Mouse (Mus musculus) spleen, adult 18-20 months (tissue): Measurements from ENCODE around the gene P4hb.
A peak's percentile ranks its signal among the peaks of the same experiment; 100 is the strongest.

ENCODE experiments used
- DNase-seq, 2 experiments: peaks; one replicate each; pipeline ENCODE4 v3.0.0; 2022; ENCODE audit warnings: mixed read lengths in 2 of 2

Gene P4hb

GRCm38 (mm10) chr11:120572752-120573584 lies at the start of gene P4hb:
P4hb (minus strand) TSS chr11:120573253.
- DNase-seq: peak; percentile 99

DNA sequence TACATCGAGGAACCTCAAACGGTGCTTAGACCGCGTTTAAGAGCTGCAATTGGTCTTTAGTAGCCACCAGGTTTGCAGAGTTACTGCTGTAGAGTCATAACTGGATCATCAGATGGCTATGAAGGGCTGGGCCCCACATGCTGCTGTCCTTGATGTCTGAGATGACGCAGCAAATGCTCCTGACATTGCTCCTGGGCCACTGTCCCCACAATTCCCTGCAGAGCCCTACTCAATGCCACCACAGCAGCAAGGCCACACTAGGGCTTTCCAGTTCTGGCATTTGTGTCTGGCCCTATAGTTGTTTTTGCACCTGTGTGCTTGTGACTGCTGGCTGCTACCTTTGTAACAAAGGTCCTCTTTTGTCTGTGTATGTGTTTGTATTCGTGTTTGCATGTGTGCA lies 49.8 kb upstream of the P4hb start:
- DNase-seq: no peak

DNA sequence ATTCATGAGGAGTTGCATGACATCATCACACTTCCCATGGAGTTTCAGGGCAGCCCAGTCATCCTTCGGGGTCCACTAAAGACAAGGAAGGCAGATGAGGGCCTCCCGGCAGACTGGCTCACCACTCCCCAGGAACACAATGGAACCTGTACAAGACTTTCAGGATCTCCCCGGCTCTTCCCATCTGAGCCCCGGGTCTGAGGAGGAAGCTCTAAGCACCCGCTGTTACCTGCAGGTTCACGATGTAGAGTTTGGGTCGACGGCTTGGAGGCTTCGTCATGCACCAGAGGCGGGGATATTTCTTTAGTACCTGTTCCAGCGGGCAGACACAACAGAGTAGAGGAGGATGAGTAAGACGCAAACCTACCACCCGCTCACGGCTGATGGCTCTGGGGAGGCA lies 47.1 kb upstream of the P4hb start:
- no peak for DNase-seq

DNA sequence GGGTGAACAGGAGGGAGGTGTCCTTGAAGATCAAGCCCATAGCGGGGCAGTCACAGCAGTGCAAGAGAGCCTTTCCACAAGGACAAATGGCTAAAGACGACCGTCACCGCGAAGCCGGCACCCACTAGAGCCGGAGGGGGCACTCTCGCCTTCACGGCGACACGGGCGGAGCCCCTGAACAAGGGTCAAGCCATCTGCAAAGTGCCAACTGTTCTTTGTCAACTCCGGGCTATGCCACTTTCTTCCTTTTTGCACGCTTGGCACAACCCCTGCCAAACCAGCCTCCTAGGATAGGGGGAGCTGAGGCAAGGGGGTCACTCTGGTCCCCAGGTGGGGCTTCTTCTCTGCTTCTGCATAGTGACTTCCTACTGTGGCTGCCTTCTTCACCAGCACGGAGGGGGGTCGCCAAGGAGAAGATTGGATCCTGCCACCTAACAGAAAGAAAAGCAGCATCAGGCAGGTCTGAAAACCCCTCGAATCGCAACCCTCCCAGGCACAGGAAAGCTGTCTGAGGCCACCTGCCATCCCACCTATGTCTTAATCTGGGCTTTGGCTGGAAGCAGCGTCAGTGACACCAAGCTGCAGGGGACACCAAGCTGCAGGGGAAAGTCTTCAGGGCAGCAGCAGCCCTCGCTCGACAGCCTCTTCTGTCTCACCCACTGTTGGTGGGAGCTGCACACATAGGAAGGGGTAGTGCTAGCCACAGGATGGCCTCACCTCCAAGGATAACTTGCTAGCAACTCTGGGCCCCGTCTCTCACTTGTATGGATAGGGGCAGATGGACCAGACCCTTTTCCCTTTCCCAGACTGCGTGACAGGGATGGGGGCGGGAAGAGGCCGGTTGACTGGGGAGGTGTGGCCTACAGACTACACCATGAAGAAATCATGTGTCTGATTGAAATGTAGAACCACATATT lies 45.8 kb upstream of the P4hb start:
- no peak for DNase-seq

DNA sequence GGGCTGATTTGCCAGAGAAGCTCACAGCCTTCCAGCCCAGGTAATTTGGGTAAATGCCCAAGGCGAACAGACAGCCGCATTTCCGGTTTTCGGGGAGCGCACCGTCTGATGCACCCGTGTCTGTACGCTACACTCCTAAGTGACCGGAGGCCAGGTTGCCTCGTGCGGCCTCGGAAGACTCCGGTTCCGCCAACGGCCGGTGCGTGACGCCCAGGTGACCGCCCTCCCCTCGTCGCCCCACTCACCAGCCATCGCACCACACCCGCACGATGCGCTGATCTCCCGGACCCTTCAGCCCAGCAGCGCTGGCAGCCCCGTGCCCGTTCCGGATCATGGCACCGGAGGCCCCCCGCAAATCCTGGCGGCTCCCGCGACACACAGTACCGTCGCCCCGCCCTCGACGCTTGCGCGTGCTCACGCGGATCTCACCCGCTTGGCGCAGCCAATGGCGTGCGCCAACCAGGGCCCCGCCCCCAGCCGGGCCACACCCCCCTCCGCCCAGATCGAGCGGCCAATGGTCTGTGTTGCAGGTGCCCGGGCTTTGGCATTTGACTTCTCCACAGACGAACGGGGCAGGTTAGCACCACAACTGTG lies 44.6 kb upstream of the P4hb start, which contains the start of gene Pcyt2:
Gene Pcyt2 (minus strand): TSS at position 418 of the 594 bp plus-strand sequence.
- DNase-seq: peak; percentile 86 to 93

GRCm38 (mm10) chr11:120616617-120617294 lies 43.7 kb upstream of the P4hb start:
- DNase-seq: no peak

DNA sequence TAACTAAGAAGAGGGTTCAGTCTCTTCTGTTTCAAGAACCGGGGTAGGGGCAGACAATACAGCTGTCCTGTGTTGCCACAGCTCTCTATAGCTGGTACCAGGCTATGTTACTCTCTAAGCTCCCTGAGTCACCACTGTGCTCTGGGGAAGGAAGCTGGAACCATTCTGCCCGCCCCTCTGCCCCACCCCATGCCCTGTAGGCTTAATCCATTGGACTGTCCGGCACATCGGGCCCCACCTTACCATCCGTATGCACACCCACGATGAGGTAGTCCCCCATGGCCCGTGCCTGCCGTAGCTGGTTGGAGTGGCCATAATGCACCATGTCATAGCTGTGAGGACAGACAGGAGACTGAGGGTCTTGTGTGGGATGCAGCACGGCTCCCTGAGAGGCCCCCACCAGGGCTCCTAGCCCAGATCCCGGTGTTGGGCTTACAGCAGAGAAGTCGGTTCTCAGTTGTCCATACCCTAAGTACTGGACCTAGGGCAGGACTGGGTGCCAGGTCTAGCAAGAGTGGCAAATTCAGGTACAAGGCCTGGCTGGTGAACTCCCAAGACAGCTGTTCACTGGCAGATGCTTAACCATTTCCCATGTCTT lies 42.7 kb upstream of the P4hb start:
- DNase-seq: no peak

- no peak for DNase-seq
Measured at GRCm38 (mm10) chr11:120615167-120615566, 42.1 kb upstream of the P4hb start.

DNA sequence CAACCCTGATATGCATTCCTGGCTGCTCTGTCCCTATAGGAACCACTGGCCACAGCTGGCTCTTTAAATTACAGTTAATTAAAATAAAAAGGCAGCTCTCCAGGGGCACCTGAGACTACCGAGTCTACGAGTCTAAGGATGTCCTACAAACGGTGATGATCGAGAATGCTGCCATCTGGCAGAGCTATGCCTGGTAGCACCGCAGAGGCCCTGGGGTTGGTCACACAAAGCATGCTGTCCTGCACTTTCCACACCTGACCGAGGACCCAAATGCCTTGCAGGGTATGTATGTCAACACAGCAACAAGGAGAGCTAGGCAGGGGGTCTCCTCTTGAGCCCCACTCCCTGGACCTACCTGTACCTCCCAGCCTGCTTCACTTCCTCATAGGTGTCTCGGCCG lies 40.9 kb upstream of the P4hb start:
- no peak for DNase-seq

DNA sequence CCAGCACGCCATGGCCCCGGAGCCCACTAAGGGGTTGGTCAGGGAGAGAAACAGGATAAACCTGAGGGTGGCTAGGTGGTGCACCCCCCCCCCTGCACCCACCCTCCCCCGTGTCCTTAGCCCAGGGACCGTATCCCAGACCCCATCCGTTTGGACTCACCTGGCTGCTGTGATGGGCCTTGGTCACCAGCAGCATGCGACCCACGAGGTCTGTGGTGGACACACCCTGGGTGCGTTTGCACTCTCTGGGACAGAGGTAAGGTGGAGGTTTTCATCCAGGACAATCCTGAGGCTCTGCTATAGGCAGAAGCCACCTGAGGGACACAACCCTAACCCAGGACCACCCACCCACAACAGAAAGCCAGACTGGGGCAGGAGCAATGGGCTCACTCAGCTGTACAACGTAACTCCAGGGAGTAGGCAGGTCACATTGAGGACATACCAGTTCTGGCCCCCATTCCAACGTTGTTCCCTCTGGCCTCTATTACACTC lies 40.5 kb upstream of the P4hb start:
- DNase-seq: no peak

- DNase-seq: peak; percentile 47 to 66
Measured at GRCm38 (mm10) chr11:120612763-120613162, 39.7 kb upstream of the P4hb start.

DNA sequence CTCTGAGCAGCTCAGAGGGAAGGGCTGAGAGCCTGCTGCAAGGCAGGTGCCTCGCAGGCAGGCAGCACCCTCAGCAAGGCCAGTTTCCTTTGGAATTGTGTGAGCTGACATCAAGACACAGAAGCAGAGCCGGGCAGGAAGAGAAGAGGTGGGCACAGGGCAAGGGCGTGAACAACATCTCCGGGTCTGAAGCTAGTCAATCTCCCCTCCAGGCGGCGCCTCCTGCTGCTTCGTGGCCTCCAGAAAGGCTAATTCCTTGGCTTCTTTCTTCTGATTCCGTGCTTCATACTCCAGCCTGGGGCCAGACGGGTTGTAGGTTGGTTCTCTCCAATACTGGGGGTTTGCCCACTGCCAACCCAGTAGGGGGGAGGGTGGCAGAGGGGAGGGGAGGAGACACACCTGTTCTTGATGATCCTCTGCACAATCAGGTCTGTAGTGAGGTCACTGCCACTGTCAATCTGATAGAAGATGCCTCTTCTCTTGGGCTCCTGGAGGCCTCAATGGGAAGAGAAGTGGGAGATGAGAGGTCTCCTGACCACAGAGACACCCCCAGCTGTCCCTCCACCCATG lies 37.5 kb upstream of the P4hb start:
- DNase-seq: no peak

DNA sequence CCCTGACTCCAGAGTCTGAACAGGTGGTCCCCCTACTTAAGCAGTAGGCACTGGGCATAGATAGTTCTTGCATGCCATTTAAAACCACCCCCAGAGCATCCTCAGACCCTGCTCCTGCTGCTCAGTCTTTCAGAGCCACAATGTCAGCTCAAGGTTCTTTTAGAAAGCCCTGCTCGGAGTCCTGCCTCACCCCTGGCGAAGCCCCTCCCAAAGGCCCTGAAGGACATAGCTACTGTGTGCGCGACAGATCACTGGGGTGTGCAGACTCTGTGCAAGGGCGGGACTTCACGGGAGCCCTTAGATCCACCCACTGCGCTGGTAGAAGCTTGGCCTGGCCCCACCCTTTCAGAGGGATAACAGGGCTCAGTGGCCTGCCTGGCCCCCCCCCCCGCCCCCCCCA lies 36.2 kb upstream of the P4hb start:
- DNase-seq: no peak

DNA sequence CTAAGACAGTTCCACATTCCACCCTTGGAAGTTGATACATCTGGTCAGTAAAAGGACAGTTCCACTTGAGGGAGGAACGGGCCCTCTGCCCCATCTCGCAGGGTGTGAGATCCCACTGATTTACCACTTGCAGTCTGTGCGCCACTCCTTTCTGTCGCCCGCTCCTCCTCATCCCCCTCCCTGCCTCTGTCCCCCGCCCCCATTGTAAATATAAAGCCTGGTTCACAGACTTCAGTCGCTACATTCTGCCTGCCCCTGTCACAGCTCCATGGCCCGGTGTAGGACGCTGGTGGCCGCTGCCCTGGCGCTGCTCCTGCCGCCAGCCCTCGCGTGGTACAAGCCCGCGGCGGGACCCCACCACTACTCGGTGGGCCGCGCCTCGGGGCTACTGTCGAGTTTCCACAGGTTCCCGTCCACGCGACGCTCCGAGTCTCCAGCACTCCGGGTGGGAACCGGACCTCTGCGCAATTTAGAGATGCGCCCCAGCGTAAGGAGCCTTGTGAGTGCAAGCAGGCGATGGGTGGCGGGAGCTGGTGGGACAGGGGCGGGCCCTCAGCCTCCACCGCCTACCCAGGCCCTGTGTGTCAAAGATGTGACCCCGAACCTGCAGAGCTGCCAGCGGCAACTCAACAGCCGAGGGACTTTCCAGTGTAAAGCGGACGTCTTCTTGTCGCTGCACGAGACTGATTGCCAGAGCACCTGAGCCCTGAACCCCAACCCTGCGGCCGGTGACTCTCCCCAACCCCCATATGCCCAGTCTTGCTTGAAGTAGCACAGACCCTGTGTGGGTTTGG lies 35.4 kb upstream of the P4hb start, which contains the start of gene Npb:
Gene Npb (plus strand): TSS at position 237 of the 794 bp plus-strand sequence.
- DNase-seq: no peak

GRCm38 (mm10) chr11:120606764-120607163 lies 33.7 kb upstream of the P4hb start:
- no peak for DNase-seq

DNA sequence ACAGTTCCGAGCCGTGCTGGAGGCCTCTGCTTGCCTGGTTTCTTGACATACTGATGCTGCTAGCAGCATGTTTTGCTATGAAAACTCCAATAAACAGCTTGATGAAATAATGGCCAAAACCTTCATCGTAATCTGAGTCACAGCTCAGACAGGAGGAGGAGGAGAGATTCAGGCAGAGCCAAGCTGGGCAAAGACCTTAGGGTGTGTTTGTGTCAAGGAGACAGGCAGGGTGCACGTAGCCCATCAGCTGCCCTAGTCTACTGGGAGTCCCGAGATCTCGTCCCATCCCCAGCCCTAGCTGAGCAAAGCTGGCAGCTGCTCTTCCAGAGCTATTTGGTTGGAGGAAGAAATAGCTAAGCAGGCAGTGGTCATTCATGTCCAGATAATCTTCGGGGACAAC lies 32.6 kb upstream of the P4hb start:
- DNase-seq: no peak

DNA sequence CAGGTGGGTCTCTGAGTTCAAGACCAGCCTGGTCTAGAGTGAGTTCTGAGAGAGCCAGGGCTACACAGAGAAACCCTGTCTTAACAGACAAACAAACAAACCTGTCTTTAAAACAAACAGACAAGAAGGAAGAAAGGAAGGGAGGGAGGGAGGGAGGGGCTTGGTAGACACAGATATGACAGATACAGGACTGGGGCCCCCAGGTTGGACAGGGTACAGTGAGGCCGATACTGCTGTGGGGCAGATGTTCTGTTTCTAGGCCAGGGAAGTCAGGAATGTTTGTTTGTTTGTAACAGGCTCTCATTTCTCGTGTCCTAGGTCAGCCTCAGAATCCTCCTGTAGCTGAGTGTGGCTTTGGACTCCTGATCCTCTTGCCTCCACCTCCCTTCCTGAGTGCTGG lies 30.5 kb upstream of the P4hb start:
- no peak for DNase-seq

GRCm38 (mm10) chr11:120600716-120601115 lies 27.7 kb upstream of the P4hb start:
- no peak for DNase-seq

DNA sequence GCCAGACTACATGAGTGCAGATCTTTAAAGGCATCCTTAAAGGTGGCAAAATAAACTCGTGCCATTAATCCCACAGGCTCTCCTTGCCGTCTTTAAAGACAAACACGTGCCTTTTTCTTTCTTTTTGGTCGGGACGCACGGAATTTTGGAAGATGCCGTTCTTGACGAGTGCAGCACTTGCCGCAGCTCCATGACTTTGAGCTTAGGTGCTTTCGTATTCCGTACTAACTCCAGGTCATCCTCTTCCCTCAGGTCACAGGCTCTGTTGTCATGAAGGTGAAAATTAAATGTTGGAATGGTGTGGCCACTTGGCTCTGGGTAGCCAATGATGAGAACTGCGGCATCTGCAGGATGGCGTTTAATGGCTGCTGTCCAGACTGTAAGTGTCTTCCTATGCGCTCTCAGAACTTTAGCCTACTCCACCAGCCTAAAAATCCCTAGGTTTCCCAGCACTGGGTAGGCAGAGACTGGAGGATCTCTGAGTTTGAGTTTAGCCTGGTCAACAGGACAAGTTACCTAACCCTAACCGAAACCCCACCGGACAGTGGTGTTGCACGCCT lies 26.0 kb upstream of the P4hb start:
- DNase-seq: no peak

GRCm38 (mm10) chr11:120598283-120598989 lies 25.4 kb upstream of the P4hb start, which contains the start of the genes Alyref and Anapc11:
Alyref (minus strand) TSS chr11:120598365.
Anapc11 (plus strand) TSS chr11:120598421.
- peak; percentile 89 to 91 for DNase-seq
